Mouse (Mus musculus) heart, embryonic 11.5 days (tissue): ENCODE results near the gene Amy2a1. TPM values are rescaled to one million over a fixed set of nuclear protein-coding genes. Genes with fewer than 3 reads are reported as not detected.
"Not testable (repeated sequence)": the region's sequence is repeated elsewhere in the genome, so short reads cannot be mapped to it uniquely, and the experiment has no call there.

ENCODE experiments used
- ATAC-seq: fragments of 200-750 bp; cut with Nextera tagmentation; replicated peaks from 2 replicates; pipeline ENCODE4 v1.8.0; 2017; ENCODE audit warnings: moderate library complexity; ENCODE audit not compliant: insufficient number of reproducible peaks, low FRiP score, low TSS enrichment
- H3K27ac ChIP-seq: fragments of 300-500 bp; sonication (generic); 2 replicates; pipeline ENCODE4 v1.5.1; 2014; ENCODE audit warnings: mild to moderate bottlenecking, low read depth, low read length
- H3K27me3 ChIP-seq: fragments of 300-500 bp; sonication (generic); 2 replicates; pipeline ENCODE4 v1.6.1; 2014; ENCODE audit warnings: mild to moderate bottlenecking, low read length, mixed read lengths; ENCODE audit not compliant: control insufficient read depth, insufficient read depth
- H3K36me3 ChIP-seq: fragments of 300-500 bp; sonication (generic); 2 replicates; pipeline ENCODE4 v1.6.1; 2014; ENCODE audit warnings: mild to moderate bottlenecking, low read length, moderate library complexity, mixed read lengths; ENCODE audit not compliant: control insufficient read depth, insufficient read depth
- H3K4me1 ChIP-seq: fragments of 300-500 bp; sonication (generic); 2 replicates; pipeline ENCODE4 v1.6.1; 2014; ENCODE audit warnings: low read length; ENCODE audit not compliant: control insufficient read depth, insufficient read depth
- H3K4me2 ChIP-seq: fragments of 300-500 bp; sonication (generic); 2 replicates; pipeline ENCODE4 v1.6.1; 2014; ENCODE audit warnings: mild to moderate bottlenecking, moderate library complexity
- H3K4me3 ChIP-seq: fragments of 300-500 bp; sonication (generic); 2 replicates; pipeline ENCODE4 v1.5.1; 2014; ENCODE audit warnings: low read depth, low read length
- H3K9ac ChIP-seq: fragments of 300-500 bp; sonication (generic); 2 replicates; pipeline ENCODE4 v1.6.1; 2014; ENCODE audit warnings: mild to moderate bottlenecking, low read depth, low read length, moderate library complexity
- H3K9me3 ChIP-seq: fragments of 300-500 bp; sonication (generic); replicated peaks from 2 replicates; pipeline ENCODE4 v1.6.1; 2016; ENCODE audit warnings: low read length; ENCODE audit not compliant: control insufficient read depth
- WGBS: fragments of 180-500 bp; shearing (Covaris S2); extraction: QIAGEN DNeasy Blood & Tissue Kit; methylation state at CpG from one replicate; pipeline ENCODE4 v1.1.7; 2014; ENCODE audit not compliant: insufficient replicate concordance; 5-methylcytosine and 5-hydroxymethylcytosine counted together
- polyA plus RNA-seq: library from polyadenylated mRNA; unstranded; fragments of >200 nt; fragmentation: Nextera tagmentation; extraction: Ambion mirVana; gene quantifications from 2 replicates; pipeline ENCODE4 v1.2.1, GENCODE M21; 2014

Amy2a1 gene
- not detected in 2 replicates for polyA plus RNA-seq

DNA sequence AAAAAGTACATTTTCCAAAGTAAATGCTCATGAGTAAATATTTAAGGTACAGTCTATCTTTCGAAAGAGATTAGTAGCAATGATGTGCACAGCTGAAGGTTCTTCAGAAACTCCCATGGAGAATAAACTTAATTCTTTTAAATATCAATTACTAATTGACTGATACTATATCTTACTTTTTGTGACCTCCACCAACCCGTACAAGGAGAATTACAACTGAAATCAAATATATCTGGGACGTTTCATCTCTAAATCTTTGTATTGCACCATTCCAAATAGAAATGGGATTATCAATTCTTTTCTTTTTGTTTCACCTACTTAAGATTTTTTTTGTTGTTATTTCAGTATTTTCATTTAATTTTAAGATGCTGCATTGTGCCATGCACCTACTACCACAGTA, at the start of gene Amy2a1:
Amy2a1 (minus strand) TSS at position 101 of the 400 bp plus-strand sequence.
- H3K27ac ChIP-seq, H3K36me3 ChIP-seq, H3K9me3 ChIP-seq, ATAC-seq, H3K4me2 ChIP-seq, H3K4me3 ChIP-seq, H3K27me3 ChIP-seq, H3K4me1 ChIP-seq, H3K9ac ChIP-seq: not testable (repeated sequence)
- 77% methylated on average over 2 of the region's 3 CpGs for WGBS

DNA sequence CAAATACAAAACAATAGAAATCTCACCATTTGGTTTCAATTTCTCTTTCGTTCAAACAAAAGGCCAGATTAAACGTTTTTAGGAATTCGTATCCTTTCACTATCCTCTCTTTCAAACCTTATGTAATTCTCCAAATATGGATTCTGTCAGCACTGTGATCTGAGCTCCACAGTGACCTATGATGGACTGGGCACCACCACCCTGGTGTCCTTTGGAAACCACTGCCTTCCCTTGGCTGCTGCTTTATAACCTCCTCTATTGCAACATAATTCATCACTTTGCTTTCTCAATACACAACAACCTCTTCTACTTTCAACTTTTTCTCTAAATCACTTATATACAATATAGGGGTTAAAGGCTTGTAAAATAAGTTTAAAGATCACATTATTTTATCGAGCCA, 42.4 kb upstream of the Amy2a1 start:
- Histone ChIP-seq H3K27ac (no peak overlapping the region), H3K9me3 (no peaks in the 10 kb centered on the region), H3K4me3 (no peak overlapping the region), H3K36me3 (no peaks in the 10 kb centered on the region), H3K9ac (no peak overlapping the region), H3K4me2 (no peak overlapping the region), H3K27me3 (no peaks in the 10 kb centered on the region), H3K4me1 (no peaks in the 10 kb centered on the region)
- ATAC-seq: no peak
- 76% methylated on average over 4 of the region's 4 CpGs for WGBS

DNA sequence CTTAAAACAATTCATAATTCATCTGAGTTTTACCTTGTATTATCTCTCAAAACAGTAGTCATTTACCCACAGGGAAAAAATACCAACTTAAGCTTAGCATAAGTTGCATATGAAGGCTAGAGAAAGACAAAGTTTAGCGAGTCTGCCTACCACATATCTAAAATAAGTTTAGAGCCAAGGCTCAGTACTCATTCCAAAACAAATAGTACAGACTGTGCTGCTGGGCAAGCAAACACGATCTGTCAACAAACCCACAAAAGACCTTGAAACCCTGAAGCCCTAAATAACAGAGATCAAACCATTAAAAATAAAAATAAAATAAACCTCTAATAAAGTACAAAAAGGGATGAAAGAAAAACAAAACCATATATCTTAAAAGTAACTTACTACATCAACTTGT, 41.9 kb upstream of the Amy2a1 start:
- Histone ChIP-seq H3K27me3 (no peaks in the 10 kb centered on the region), H3K9ac (no peak overlapping the region), H3K4me2 (no peak overlapping the region), H3K36me3 (no peaks in the 10 kb centered on the region), H3K4me1 (no peaks in the 10 kb centered on the region), H3K4me3 (no peak overlapping the region), H3K27ac (no peak overlapping the region), H3K9me3 (no peaks in the 10 kb centered on the region)
- no peak for ATAC-seq
- WGBS: 61% methylated on average over 2 of the region's 2 CpGs

DNA sequence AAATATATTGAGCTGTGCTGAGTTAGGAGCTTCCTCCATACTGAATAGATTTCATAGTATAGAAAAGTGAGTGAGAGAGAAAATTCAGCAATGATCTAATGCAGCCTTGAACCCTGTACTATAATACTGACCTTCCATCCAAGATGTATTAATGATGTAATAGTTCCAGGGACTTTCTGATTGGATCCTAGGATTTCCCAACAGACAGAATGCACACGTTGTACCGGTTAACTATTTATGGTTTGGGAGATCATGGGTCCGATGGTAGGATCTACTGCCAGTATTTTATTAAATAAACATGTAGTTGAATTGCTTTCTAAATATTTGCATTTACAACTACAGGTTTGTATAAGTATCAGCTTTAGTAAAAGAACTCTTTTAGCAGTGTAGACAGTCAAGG, 39.9 kb upstream of the Amy2a1 start:
- 78% methylated on average over 3 of the region's 3 CpGs for WGBS
- Histone ChIP-seq H3K4me2 (no peak overlapping the region), H3K27ac (no peak overlapping the region), H3K9me3 (no peaks in the 10 kb centered on the region), H3K27me3 (no peaks in the 10 kb centered on the region), H3K4me1 (no peaks in the 10 kb centered on the region), H3K36me3 (no peaks in the 10 kb centered on the region), H3K4me3 (no peak overlapping the region), H3K9ac (no peak overlapping the region)
- ATAC-seq: no peak

DNA sequence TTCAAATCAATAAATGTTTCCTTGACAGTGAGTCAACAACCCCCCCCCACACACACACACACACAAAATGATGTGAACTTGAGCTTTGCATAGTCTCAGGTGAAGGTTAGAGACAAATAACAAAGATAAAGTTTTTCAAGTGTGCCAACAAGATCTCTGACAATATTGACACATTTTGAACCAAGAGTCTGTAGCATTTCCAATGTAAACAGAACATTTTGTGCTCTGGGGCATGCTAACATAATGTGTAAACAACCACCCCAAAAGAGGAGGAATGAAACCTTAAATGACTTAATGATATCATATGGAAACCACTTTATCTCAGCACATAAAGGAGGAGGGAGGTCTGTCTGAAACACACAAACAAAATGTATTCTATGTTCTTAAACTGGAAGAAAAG, 7.5 kb upstream of the Amy2a1 start:
- H3K4me2 ChIP-seq: no peak overlapping the region
- H3K4me3 ChIP-seq: no peak overlapping the region
- H3K4me1 ChIP-seq: no peaks in the 10 kb centered on the region
- no peaks in the 10 kb centered on the region for H3K9me3 ChIP-seq
- H3K27me3 ChIP-seq: no peaks in the 10 kb centered on the region
- ATAC-seq: no peak
- H3K36me3 ChIP-seq: no peaks in the 10 kb centered on the region
- H3K9ac ChIP-seq: no peak overlapping the region
- no peak overlapping the region for H3K27ac ChIP-seq

Other genes starting within 250 kb of the Amy2a1 start
- gene Amy2a4, start 241.0 kb downstream of the Amy2a1 start, polyA plus RNA-seq: not detected in 2 replicates
- not detected in 2 replicates for gene Amy2a3, start 208.4 kb downstream of the Amy2a1 start, polyA plus RNA-seq
- gene Amy2a2, start 175.8 kb downstream of the Amy2a1 start, polyA plus RNA-seq: not detected in 2 replicates
- 0.62 and 1.5 TPM in 2 replicates for gene Amy1, start 74.3 kb upstream of the Amy2a1 start, polyA plus RNA-seq
- 30.0 and 30.8 TPM in 2 replicates for gene Rnpc3, start 97.7 kb upstream of the Amy2a1 start, polyA plus RNA-seq